Mouse (Mus musculus) inflammation-experienced regulatory T-cells, adult 16 weeks (primary cell): ENCODE results near the gene Olfr1205. TPM values are rescaled to one million over a fixed set of nuclear protein-coding genes. Genes with fewer than 3 reads are reported as not detected.

ENCODE experiments used
- polyA plus RNA-seq: library from polyadenylated mRNA; unstranded; fragments of 100-300 nt; shearing (Covaris generic); gene quantifications from one replicate; pipeline ENCODE4 v1.2.1, GENCODE M21; 2017

Gene Olfr1205
- polyA plus RNA-seq: not detected

GRCm38 (mm10) chr2:88829437-88829836, at the start of gene Olfr1205:
Gene Olfr1205, plus strand, starts transcription at chr2:88829737.

GRCm38 (mm10) chr2:88792736-88793135, 36.8 kb upstream of the Olfr1205 start, which contains the start of gene Olfr1201:
Gene Olfr1201, plus strand, starts transcription at chr2:88793036.

DNA sequence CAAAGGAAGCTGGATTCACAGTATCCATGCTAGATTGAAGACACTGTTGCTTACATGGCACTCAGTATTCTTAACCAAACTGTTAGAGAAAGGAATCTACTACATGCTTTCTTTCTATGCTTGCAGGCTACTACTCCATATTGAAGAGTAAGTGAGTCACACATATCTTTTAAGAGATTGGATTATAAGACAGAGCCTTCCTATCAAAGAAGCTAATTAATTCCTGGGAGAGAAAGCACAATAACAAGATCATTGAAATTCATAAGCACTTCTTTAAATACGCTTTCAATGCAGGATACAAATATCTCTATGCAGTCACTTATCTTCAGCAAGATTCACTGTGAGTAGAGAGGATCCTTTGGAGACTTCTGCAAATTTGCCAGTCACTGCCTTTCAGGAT, 15.3 kb upstream of the Olfr1205 start, which contains the start of gene Olfr1202:
Gene Olfr1202 (plus strand): TSS at position 301 of the 400 bp plus-strand sequence.

DNA sequence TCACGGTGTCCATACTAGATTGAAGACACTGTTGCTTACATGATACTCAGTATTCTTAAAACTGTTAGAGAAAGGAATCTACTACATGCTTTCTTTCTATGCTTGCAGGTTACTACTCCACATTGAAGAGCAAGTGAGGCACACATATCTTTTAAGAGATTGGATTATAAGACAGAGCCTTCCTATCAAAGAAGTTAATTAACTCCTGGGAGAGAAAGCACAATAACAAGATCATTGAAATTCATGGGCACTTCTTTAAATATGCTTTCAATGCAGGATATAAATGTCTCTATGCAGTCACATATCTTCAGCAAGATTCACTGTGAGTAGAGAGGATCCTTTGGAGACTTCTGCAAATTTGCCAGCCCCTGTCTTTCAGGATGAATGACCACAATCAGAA, 19.5 kb downstream of the Olfr1205 start, which contains the start of gene Olfr1204:
Gene Olfr1204 (plus strand): TSS at position 301 of the 400 bp plus-strand sequence.

DNA sequence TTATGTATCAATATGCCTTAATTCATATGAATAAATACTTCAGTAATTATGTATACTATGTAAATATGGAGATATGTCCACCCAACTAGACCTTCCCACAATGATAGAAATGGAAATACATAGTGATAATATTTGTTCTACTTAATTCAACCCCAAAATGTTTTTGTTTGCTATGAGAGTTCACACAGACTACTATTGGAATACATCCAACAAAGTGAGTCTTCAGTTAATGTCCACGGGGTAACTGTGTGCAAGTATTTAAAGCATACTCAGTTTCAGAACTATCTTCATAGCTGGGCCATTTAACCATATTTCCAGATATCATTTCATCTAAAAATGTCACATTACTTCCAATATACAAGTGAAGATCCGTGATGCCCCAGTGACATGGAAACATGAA, 33.4 kb downstream of the Olfr1205 start, which contains the start of gene Olfr1206:
Gene Olfr1206 (plus strand): TSS at position 301 of the 400 bp plus-strand sequence.

Other genes starting within 250 kb of the Olfr1205 start
- not detected for gene Olfr1189, start 243.3 kb upstream of the Olfr1205 start, polyA plus RNA-seq
- not detected for gene Olfr1191-ps1, start 189.2 kb upstream of the Olfr1205 start, polyA plus RNA-seq
- gene Olfr1192-ps1, start 181.2 kb upstream of the Olfr1205 start, polyA plus RNA-seq: not detected
- gene Olfr1193, start 154.1 kb upstream of the Olfr1205 start, polyA plus RNA-seq: not detected
- gene Olfr1195, start 140.6 kb upstream of the Olfr1205 start, polyA plus RNA-seq: 0.11 TPM
- gene Olfr1196, start 125.1 kb upstream of the Olfr1205 start, polyA plus RNA-seq: not detected
- gene Olfr1197, start 97.4 kb upstream of the Olfr1205 start, polyA plus RNA-seq: not detected
- not detected for gene Olfr1198, start 78.4 kb upstream of the Olfr1205 start, polyA plus RNA-seq
- gene Olfr1199, start 69.3 kb upstream of the Olfr1205 start, polyA plus RNA-seq: not detected
- not detected for gene Olfr1200, start 59.2 kb upstream of the Olfr1205 start, polyA plus RNA-seq
- not detected for gene Olfr1201, start 36.7 kb upstream of the Olfr1205 start, polyA plus RNA-seq
- not detected for gene Olfr1202, start 15.2 kb upstream of the Olfr1205 start, polyA plus RNA-seq
- gene Olfr1204, start 19.6 kb downstream of the Olfr1205 start, polyA plus RNA-seq: not detected
- not detected for gene Olfr1206, start 33.5 kb downstream of the Olfr1205 start, polyA plus RNA-seq
- not detected for gene Olfr1208, start 72.6 kb downstream of the Olfr1205 start, polyA plus RNA-seq
- gene Olfr1209, start 85.4 kb downstream of the Olfr1205 start, polyA plus RNA-seq: not detected
- gene Olfr1211, start 108.4 kb downstream of the Olfr1205 start, polyA plus RNA-seq: not detected
- not detected for gene Olfr1212, start 124.2 kb downstream of the Olfr1205 start, polyA plus RNA-seq
- not detected for gene Gm13762, start 150.5 kb downstream of the Olfr1205 start, polyA plus RNA-seq
- gene Olfr1214, start 162.9 kb downstream of the Olfr1205 start, polyA plus RNA-seq: not detected
- gene Olfr1215, start 177.2 kb downstream of the Olfr1205 start, polyA plus RNA-seq: not detected
- not detected for gene Olfr1216, start 188.6 kb downstream of the Olfr1205 start, polyA plus RNA-seq
- not detected for gene Olfr1217, start 202.3 kb downstream of the Olfr1205 start, polyA plus RNA-seq
- not detected for gene Olfr1218, start 231.4 kb downstream of the Olfr1205 start, polyA plus RNA-seq